Mouse (Mus musculus): ENCODE results near the gene Tcf7l2. TPM values are rescaled to one million over a fixed set of nuclear protein-coding genes. Genes with fewer than 3 reads are reported as not detected.

Gene Tcf7l2
- total and polyA plus RNA-seq, 2 experiments, result 3.2 to 14.6 TPM

- H3K27me3 ChIP-seq (ENCODE audit: control insufficient read depth, insufficient read depth, low read length), result no peaks in the 10 kb centered on the region
- peaks cover 17% of the 10 kb centered on the region for H3K4me1 ChIP-seq (ENCODE audit: control insufficient read depth, insufficient read depth, low read length)
- no peak overlapping the region for H3K4me3 ChIP-seq (ENCODE audit: insufficient read depth, low read depth, low read length)
- H3K27ac ChIP-seq (replicated peaks; ENCODE audit: insufficient read depth, low read depth, low read length), result no peak overlapping the region
- no peak overlapping the region for H3K9ac ChIP-seq (ENCODE audit: low read depth, low read length)
- peaks cover 5% of the 10 kb centered on the region for H3K36me3 ChIP-seq (ENCODE audit: control insufficient read depth, insufficient read depth, low read length)
- peaks cover 61% of the 10 kb centered on the region for H3K79me2 ChIP-seq (ENCODE audit: control insufficient read depth, insufficient read depth, low read length)
- no peak for DNase-seq (ENCODE audit: extremely low read depth, low read depth, low spot score)
- TF ChIP-seq POLR2A (IDR thresholded peaks at IDR 0.05; ENCODE audit: extremely low read depth, insufficient read depth, low read length), result no peak
- no peak for TF ChIP-seq CTCF (IDR thresholded peaks at IDR 0.05; ENCODE audit: low read depth, low read length)
- 82% methylated on average over 9 of the region's 9 CpGs for WGBS
Measured at GRCm38 (mm10) chr19:55759006-55759405, 17.4 kb downstream of the Tcf7l2 start.

GRCm38 (mm10) chr19:55761086-55761485 is 19.5 kb downstream of the Tcf7l2 start:
- no peaks in the 10 kb centered on the region for H3K27me3 ChIP-seq (ENCODE audit: control insufficient read depth, insufficient read depth, low read length)
- H3K27ac ChIP-seq (replicated peaks; ENCODE audit: insufficient read depth, low read depth, low read length), result 0 out of 2 replicates have a peak overlapping the region, but pooled peaks have one; percentile 22
- no peak overlapping the region for H3K4me3 ChIP-seq (ENCODE audit: insufficient read depth, low read depth, low read length)
- DNase-seq (ENCODE audit: extremely low read depth, low read depth, low spot score), result peak; percentile 62
- peaks cover 3% of the 10 kb centered on the region for H3K36me3 ChIP-seq (ENCODE audit: control insufficient read depth, insufficient read depth, low read length)
- 39% methylated on average over 5 of the region's 5 CpGs for WGBS
- peaks cover 60% of the 10 kb centered on the region for H3K79me2 ChIP-seq (ENCODE audit: control insufficient read depth, insufficient read depth, low read length)
- no peak overlapping the region for H3K9ac ChIP-seq (ENCODE audit: low read depth, low read length)
- peaks cover 17% of the 10 kb centered on the region for H3K4me1 ChIP-seq (ENCODE audit: control insufficient read depth, insufficient read depth, low read length)
- TF ChIP-seq POLR2A (IDR thresholded peaks at IDR 0.05; ENCODE audit: extremely low read depth, insufficient read depth, low read length), result no peak
- TF ChIP-seq CTCF (IDR thresholded peaks at IDR 0.05; ENCODE audit: low read depth, low read length), result no peak

GRCm38 (mm10) chr19:55762187-55762586 is 20.6 kb downstream of the Tcf7l2 start:
- Histone ChIP-seq H3K27me3 (ENCODE audit: control insufficient read depth, insufficient read depth, low read length) (no peaks in the 10 kb centered on the region), H3K79me2 (ENCODE audit: control insufficient read depth, insufficient read depth, low read length) (peaks cover 56% of the 10 kb centered on the region), H3K4me3 (ENCODE audit: insufficient read depth, low read depth, low read length) (no peak overlapping the region), H3K4me1 (ENCODE audit: control insufficient read depth, insufficient read depth, low read length) (peaks cover 21% of the 10 kb centered on the region), H3K9ac (ENCODE audit: low read depth, low read length) (no peak overlapping the region), H3K27ac (replicated peaks; ENCODE audit: insufficient read depth, low read depth, low read length) (no peak overlapping the region), H3K36me3 (ENCODE audit: control insufficient read depth, insufficient read depth, low read length) (peaks cover 3% of the 10 kb centered on the region)
- peak; percentile 86 for DNase-seq (ENCODE audit: extremely low read depth, low read depth, low spot score)
- TF ChIP-seq POLR2A (IDR thresholded peaks at IDR 0.05; ENCODE audit: extremely low read depth, insufficient read depth, low read length) (no peak), CTCF (IDR thresholded peaks at IDR 0.05; ENCODE audit: low read depth, low read length) (no peak)
- 51% methylated on average over 3 of the region's 3 CpGs for WGBS

- Histone ChIP-seq H3K79me2 (ENCODE audit: control insufficient read depth, insufficient read depth, low read length) (peaks cover 66% of the 10 kb centered on the region), H3K4me1 (ENCODE audit: control insufficient read depth, insufficient read depth, low read length) (peaks cover 16% of the 10 kb centered on the region), H3K27me3 (ENCODE audit: control insufficient read depth, insufficient read depth, low read length) (no peaks in the 10 kb centered on the region), H3K9ac (ENCODE audit: low read depth, low read length) (no peak overlapping the region), H3K36me3 (ENCODE audit: control insufficient read depth, insufficient read depth, low read length) (peaks cover 8% of the 10 kb centered on the region; the same call in 1 of the 2 replicates), H3K27ac (replicated peaks; ENCODE audit: insufficient read depth, low read depth, low read length) (no peak overlapping the region), H3K4me3 (ENCODE audit: insufficient read depth, low read depth, low read length) (no peak overlapping the region)
- 90% methylated on average over 11 of the region's 11 CpGs for WGBS
- no peak for DNase-seq (ENCODE audit: extremely low read depth, low read depth, low spot score)
- TF ChIP-seq POLR2A (IDR thresholded peaks at IDR 0.05; ENCODE audit: extremely low read depth, insufficient read depth, low read length) (no peak), CTCF (IDR thresholded peaks at IDR 0.05; ENCODE audit: low read depth, low read length) (no peak)
Measured at GRCm38 (mm10) chr19:55765814-55766213, 24.2 kb downstream of the Tcf7l2 start.

- H3K4me1 ChIP-seq (ENCODE audit: control insufficient read depth, insufficient read depth, low read length), result peaks cover 5% of the 10 kb centered on the region
- WGBS, result 82% methylated on average over 6 of the region's 6 CpGs
- H3K79me2 ChIP-seq (ENCODE audit: control insufficient read depth, insufficient read depth, low read length), result peaks cover 63% of the 10 kb centered on the region
- DNase-seq (ENCODE audit: extremely low read depth, low read depth, low spot score), result no peak
- no peak overlapping the region for H3K27ac ChIP-seq (replicated peaks; ENCODE audit: insufficient read depth, low read depth, low read length)
- H3K36me3 ChIP-seq (ENCODE audit: control insufficient read depth, insufficient read depth, low read length), result peaks cover 8% of the 10 kb centered on the region; the same call in 1 of the 2 replicates
- no peak overlapping the region for H3K9ac ChIP-seq (ENCODE audit: low read depth, low read length)
- no peak for TF ChIP-seq CTCF (IDR thresholded peaks at IDR 0.05; ENCODE audit: low read depth, low read length)
- no peak for TF ChIP-seq POLR2A (IDR thresholded peaks at IDR 0.05; ENCODE audit: extremely low read depth, insufficient read depth, low read length)
- H3K4me3 ChIP-seq (ENCODE audit: insufficient read depth, low read depth, low read length), result no peak overlapping the region
- H3K27me3 ChIP-seq (ENCODE audit: control insufficient read depth, insufficient read depth, low read length), result no peaks in the 10 kb centered on the region
Measured at GRCm38 (mm10) chr19:55767104-55767503, 25.5 kb downstream of the Tcf7l2 start.

- peaks cover 61% of the 10 kb centered on the region for H3K79me2 ChIP-seq (ENCODE audit: control insufficient read depth, insufficient read depth, low read length)
- H3K4me3 ChIP-seq (ENCODE audit: insufficient read depth, low read depth, low read length), result no peak overlapping the region
- WGBS, result 53% methylated on average over 2 of the region's 2 CpGs
- no peaks in the 10 kb centered on the region for H3K27me3 ChIP-seq (ENCODE audit: control insufficient read depth, insufficient read depth, low read length)
- no peak overlapping the region for H3K9ac ChIP-seq (ENCODE audit: low read depth, low read length)
- no peak for TF ChIP-seq POLR2A (IDR thresholded peaks at IDR 0.05; ENCODE audit: extremely low read depth, insufficient read depth, low read length)
- no peak for TF ChIP-seq CTCF (IDR thresholded peaks at IDR 0.05; ENCODE audit: low read depth, low read length)
- no peak for DNase-seq (ENCODE audit: extremely low read depth, low read depth, low spot score)
- peaks cover 4% of the 10 kb centered on the region for H3K4me1 ChIP-seq (ENCODE audit: control insufficient read depth, insufficient read depth, low read length)
- H3K36me3 ChIP-seq (ENCODE audit: control insufficient read depth, insufficient read depth, low read length), result peaks cover 8% of the 10 kb centered on the region; the same call in 1 of the 2 replicates
- H3K27ac ChIP-seq (replicated peaks; ENCODE audit: insufficient read depth, low read depth, low read length), result no peak overlapping the region
Measured at GRCm38 (mm10) chr19:55767579-55767978, 26.0 kb downstream of the Tcf7l2 start.

Measured in liver, adult 2 months (tissue).